Mouse (Mus musculus) kidney, adult 8-10 months (tissue): ENCODE measurements around the gene Gzme.
"Not testable (repeated sequence)": the region's sequence is repeated elsewhere in the genome, so short reads cannot be mapped to it uniquely, and the experiment has no call there.

Experiments used
- DNase-seq, 2 experiments: peaks; one replicate each; pipeline ENCODE4 v3.0.0; 2022

Gzme gene

DNA sequence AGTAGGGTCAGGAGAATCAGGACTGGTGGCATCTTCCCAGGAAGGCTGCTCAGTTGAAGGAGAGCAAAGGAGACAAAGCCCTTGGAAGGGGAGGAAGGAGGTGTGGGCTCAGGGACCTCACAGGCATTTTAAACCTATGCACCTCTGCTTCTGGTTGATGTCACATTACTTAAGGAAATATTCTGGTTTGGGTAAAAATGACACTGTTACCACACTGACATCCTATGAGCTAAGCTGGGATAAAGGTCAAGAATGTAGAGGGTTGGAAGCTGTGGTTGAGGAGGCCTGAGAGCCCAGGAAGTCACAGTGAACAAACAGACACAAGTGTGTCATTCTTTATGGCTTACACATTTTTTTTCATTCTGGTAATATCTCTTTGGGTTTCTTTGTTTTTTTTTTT is at the start of gene Gzme:
TSS of gene Gzme (minus strand) at position 101 of the 400 bp plus-strand sequence.
- no peak for DNase-seq

DNA sequence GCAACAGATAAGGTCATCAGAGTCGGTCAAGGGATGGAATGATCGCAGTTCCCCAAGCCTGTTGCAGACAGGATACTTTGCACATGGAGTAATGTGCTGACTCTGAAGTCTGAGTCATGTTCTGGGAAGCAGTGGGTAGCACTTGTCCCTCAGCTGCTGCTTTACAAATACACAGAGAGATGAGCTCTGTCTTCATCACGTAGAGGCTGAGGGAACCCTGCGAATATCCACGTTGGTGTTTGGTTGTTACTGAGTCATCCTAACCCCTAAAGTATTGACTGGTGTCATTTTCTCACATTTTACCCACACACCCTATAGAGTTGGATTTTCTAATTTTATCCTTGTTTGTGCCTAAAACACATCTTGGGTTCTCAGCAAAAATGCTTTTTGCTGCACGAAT is 47.6 kb upstream of the Gzme start:
- no peak for DNase-seq

DNA sequence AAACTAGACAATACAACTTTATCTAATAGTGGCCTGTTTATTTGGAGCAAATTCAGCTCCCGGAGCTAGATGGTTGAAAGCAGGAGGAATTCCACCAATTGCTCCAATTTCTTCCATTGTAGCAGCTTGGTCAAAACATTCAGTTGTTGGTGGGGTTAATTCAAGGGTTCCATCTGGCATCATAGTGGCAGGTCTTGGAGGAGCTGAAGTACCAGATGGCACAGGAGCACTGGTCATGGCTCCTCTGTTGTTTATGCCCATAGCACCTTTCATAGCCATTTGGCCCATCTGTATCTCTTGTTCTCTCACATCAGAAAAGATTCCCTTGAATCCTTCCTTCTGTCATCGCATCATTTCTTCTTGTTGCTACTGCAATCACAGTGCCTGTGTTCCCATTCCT is 41.7 kb upstream of the Gzme start:
- DNase-seq = no peak

DNA sequence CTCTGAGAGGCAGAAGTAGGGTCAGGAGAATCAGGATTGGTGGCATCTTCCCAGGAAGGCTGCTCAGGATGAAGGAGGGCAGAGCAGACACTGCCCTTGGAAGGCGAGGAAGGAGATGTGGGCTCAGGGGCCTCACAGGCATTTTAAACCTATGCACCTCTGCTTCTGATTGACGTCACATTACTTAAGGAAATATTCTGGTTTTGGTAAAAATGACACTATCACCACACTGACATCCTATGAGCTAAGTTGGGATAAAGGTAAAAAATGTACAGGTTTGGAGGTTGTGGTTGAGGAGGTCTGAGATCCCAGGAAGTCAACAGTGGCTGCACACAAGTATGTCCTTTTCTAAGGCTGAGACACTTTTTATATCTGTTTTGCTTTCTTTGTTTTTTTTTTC is 39.1 kb upstream of the Gzme start, which contains the start of gene Gzmg:
TSS of gene Gzmg (minus strand) at position 101 of the 400 bp plus-strand sequence.
- not testable (repeated sequence) for DNase-seq

DNA sequence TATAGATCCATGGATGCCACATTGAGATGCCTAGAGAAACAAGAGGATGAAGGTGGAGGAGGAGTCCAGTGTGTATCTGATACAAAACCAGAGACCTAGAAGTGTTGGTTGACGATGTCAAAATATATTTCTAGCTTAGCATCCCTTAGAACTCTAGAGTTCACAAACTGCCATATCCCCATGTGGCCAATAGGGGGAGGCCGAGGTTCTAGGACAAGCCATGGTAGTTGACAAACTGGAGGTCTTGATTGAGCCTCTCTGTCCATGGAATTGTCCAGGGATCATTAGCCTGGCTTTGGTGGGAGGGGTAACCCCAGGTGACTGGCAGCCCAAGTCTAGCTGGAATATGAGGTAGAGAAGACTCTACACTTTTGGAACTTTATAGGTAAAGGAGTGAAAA is 34.9 kb upstream of the Gzme start:
- no peak for DNase-seq

DNA sequence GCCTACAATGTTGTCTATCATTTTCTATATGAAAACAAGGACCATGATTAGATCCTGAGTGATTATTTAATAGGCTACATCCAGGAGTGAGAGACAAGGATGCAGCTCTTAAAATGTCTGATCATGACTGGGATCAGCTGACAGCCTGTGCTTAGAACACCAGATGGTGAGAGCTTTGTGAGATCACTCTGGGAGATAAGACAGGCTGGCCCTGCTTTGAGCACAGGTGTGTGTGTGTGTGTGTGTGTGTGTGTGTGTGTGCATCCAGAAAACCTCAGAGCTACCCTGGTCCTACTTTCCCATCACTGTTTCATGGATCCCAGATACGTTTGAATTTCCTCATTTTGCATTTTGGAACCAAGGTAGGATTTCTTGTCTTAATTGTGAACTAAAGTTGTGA is 13.2 kb upstream of the Gzme start:
- not testable (repeated sequence) for DNase-seq

DNA sequence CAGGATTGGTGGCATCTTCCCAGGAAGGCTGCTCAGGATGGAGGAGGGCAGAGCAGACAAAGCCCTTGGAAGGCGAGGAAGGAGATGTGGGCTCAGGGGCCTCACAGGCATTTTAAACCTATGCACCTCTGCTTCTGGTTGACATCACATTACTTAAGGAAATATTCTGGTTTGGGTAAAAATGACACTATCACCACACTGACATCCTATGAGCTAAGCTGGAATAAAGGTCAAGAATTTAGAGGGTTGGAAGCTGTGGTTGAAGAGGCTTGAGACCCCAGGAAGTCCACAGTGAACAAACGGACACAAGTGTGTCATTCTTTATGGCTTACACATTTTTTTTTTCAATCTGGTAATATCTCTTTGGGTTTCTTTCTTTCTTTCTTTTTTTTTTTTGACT is 12.1 kb upstream of the Gzme start, which contains the start of gene Gzmd:
TSS of gene Gzmd (minus strand) at position 101 of the 400 bp plus-strand sequence.
- DNase-seq = not testable (repeated sequence)

DNA sequence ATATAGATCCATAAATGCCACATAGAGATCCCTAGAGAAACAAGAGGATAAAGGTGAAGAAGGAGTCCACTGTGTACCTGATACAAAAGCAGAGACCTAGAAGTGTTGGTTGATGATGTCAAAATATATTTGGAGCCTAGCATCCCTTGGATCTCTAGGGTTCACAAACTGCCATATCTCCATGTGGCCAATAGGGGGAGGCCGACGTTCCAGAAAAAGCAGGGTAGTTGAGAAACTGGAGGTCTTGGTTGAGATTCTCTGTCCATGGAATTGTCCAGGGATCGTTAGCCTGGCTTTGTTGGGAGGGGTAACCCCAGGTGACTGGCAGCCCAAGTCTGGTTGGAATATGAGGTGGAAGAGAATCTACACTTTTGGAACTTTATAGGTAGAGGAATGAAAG is 7.9 kb upstream of the Gzme start:
- no peak for DNase-seq

DNA sequence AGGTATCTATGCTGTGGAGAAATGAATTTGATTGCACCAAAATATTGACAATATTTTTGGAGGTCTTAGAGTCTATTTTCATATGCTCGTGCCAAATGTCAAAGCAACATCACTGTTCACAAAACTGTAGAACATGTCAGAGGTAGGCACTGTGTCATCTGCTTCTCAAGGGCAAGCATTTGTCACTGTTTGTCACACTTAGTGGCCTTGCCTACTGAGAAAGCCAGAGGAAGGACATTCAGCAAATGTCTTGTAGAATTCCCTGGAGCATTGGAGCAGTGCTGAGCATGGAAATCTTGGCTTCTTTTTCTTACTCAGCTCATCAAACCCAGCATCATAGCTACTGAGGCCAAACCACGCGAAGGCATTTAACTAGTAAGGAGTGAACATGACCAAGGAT is 3.1 kb upstream of the Gzme start:
- DNase-seq = no peak

DNA sequence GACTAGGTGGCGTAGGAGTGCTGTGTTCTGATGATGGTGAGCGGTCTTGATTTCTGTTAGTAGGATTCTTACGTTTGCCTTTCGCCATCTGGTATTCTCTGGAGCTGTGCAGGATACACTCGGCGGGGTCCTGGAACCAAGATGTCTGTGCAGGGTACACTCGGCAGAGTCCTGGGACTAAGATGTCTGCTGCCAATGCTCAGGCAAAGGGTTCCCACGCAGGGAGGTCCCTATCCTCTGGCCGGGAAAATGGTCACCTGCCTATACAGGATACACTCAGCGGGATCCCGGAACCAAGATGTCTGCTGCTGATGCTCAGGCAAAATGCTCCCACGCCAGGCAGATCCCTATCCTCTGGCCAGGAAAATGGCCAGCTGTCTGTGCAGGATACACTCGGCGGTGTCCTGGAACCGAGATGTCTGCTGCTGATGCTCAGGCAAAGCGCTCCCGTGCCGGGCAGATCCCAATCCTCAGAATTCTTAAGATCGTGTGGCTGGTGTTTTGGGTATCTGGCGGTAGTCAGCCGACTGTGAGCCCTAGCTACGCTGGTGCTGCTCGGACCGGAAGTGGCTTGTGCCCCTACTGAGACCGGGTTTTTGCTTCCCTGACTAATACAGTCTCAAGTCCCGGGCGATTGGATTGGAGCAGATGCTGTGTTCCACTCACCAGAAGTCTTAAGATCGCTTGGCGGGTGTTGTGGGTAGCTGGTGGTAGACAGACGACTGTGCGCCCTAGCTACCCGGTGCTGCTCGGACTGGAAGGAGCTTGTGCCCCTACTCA is 4.7 kb downstream of the Gzme start:
- DNase-seq = not testable (repeated sequence)

DNA sequence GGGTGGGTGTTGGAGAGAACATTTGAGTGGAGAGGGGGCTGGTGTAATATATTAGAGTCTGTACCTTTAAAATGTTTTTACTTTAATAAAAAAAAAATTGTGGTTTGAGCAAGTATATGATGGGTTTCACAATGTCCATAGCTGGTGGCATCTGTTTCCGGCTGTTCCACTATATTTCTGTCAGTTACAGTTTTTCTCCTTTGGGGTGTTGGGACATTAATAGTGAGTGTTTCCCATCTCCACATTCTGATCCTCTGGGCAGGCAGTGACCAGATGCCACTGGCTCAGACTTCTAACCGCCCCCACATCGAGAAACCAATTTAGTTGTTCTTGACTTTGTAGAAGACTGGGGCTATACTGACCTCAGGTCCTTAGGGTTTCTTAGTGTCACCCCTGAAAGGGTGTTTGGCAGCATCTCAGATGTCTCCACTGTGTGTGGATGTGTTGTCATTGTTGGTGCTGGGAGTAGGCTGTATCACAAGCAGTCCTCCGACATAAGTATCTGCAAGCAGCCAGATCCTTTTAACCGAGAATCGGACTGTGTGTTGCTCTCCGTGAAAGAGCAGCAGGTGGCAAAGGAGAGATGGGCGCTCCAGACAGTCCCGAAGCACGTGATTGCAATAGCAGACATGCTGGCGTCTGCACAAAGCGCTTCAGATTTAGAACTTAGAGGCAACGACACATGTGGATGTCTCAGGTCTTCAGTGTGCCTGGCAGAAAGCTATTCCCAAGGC is 14.8 kb downstream of the Gzme start:
- DNase-seq = no peak

DNA sequence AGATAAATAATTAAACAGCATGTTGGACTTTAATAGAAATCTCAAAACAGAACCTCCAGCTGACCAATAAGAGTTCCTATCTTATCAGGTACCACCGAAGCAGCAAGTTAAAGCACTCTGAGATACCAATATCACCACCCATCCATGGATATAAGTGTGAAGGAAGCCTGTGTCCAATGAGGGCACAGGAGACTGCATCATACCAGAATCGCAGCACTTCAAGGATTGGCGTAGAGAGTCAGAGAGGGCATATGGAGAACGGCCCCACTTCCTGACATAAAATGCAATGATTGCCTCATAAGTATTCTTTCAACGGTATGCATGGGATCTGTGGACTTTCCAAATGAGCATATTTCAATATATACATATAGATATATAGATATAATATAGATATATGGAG is 15.4 kb downstream of the Gzme start:
- no peak for DNase-seq

DNA sequence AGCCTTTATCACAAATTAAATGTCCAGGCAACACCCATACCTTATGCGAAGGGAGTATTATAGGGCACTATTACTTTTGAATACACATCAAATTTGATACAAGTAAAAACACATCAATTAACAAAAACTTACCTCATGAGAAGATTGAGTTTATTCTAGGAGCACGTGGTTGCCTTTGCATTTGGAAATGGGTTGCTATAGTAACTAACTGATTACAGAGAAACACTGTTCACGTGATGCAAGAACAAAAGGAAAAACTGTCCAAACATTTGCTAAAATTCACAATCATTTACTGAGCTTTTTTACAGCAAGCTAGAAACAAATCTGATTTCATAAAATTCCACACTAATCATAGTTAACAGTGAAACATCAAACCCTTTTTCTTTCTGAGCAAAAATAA is 17.0 kb downstream of the Gzme start:
- DNase-seq = no peak

DNA sequence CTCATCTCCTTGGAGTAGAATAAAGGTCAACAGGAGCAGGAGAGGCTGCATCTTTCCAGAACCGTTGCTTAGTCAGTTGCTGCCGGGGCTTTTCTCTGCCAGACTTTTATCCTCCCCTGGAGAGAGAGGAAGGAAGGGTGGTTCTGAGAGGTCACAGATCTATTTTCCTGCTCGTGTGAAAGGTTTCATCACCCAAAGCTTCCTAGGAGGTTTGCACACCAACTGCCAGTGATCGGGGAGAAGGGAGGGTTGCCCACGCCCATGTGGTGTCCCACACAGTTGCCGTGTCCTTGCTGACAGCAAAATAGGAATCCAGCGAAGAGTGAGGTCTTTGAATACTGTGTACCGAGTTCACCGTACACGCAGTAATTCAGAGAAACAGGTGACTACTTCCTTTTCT is 18.0 kb downstream of the Gzme start, which contains the start of gene Ctsg:
TSS of gene Ctsg (minus strand) at position 189 of the 400 bp plus-strand sequence.
- DNase-seq = no peak

DNA sequence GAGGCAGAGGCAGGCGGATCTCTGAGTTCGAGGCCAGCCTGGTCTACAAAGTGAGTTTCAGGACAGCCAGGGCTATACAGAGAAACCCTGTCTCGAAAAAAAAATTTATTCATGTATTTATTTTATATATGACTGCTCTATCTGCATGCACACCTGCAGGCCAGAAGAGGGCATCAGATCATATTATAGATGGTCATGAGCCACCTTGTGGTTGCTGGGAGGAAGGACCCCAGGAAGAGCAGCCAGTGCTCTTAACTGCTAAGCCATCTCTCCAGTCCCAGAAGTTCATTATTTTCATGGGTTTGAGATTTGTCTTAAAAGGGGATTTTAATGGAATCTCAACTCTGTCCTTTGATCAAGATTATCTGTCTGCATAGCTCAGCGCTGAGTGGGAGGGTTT is 21.5 kb downstream of the Gzme start:
- no peak for DNase-seq

DNA sequence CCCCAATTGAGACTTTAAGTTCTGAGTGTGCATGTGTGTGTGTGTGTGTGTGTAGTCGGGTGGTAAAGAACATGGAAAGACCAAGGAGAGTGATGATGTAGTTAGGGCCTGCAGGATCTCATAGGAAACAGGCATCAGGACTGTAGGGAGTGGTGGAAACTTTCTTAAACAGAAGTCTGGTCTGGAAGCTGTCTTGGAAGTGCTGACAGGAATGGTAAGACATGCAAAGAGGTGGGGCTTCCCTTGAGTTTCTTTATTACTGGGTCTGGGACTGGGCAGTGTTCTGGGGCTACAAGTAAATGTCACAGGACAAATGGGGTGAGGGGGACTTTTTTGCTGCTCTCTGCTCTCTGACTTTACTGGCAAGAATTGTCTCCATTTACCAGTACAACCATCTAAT is 22.8 kb downstream of the Gzme start:
- DNase-seq = no peak

DNA sequence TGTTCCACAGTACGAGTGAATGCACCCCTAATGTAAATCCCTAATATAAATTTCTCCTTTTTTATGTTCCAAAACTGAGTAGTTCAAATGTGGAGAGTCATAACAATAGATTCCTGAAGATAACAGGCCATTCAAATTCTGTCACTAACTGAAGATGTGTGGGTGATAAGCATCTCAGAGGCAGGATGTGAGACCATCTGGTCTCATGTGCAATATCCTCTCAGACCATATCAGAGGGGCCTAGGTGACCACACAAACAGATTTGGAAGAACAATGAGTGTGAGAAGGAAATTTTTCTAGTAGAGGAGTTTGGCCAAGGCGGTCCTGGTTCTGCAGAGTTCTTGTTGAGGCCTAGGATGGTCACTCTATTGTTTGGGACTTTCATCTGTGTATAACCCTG is 27.1 kb downstream of the Gzme start:
- DNase-seq = no peak

DNA sequence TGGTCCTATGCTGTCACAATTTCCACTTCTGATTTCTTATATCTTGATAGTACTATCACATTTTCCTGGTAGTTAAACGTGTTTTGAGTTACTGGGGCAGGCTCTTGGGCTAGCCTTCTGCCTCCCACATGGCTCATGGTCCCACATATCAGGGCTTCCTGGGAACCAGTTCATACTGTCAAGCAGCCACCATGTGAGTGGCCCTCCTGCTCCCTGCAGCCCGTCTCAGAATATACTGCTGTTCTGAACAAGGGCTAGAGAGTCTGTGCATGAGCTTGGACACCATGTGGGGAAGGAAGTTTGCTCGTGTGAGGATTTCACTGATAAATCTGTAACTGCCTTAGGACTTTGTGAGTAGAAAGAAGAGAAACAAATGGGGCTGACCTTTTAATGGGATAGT is 33.7 kb downstream of the Gzme start:
- no peak for DNase-seq

DNA sequence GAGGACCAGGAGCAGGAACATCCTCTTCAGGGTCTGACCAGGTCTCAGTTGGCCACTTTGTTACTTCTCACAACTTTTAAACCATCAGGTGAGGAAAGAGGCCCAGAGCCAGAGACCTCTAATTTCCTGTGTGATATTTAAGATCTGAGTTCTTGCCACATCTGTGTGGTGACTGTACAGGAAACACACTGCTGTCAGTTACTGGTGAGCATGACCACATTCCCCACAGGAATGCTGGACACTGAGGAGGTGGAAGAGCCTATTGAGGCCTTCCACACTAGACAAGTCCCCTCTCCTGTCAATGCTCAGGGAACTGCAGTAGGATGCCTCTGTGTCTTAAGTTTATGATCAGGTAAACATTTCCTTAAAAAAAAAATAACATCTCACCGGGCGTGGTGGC is 35.3 kb downstream of the Gzme start, which contains the start of gene Mcpt8:
TSS of gene Mcpt8 (minus strand) at position 107 of the 400 bp plus-strand sequence.
- DNase-seq = no peak

DNA sequence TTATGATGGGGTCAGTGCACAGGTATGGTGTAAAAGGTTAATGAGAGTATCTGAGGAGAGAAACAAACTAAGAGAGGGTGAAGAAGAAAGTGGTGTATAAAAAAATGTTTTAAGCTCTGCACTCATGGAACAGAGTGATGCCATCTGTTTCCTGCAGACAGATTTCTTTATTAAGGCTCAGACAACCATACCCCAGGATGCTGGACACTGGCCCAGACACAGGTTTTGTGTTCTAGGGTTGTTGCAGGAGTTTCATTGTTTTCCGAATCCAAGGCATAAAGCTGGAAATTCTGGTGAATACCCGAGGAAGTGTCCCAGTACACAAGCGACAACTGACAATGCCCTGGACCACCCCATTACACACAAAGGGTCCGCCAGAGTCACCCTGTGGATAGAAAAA is 38.4 kb downstream of the Gzme start:
- DNase-seq = no peak
